Mouse (Mus musculus) adrenal gland, postnatal 4 days (tissue): Measurements from ENCODE around the gene Serbp1. TPM values are rescaled to one million over a fixed set of nuclear protein-coding genes. Genes with fewer than 3 reads are reported as not detected.

Experiments
- DNase-seq, 2 experiments: peaks; one replicate each; pipeline ENCODE4 v3.0.0; 2021 to 2022; ENCODE audit warnings: low spot score in 2 of 2, mixed read lengths in 2 of 2
- total RNA-seq, 2 experiments: library from RNA; stranded (reverse); gene quantifications; 2 replicates each; pipeline ENCODE4 v1.2.3; 2021

Serbp1 gene
- total RNA-seq, 2 experiments from 2014 or later, result 354 to 387 TPM

DNA sequence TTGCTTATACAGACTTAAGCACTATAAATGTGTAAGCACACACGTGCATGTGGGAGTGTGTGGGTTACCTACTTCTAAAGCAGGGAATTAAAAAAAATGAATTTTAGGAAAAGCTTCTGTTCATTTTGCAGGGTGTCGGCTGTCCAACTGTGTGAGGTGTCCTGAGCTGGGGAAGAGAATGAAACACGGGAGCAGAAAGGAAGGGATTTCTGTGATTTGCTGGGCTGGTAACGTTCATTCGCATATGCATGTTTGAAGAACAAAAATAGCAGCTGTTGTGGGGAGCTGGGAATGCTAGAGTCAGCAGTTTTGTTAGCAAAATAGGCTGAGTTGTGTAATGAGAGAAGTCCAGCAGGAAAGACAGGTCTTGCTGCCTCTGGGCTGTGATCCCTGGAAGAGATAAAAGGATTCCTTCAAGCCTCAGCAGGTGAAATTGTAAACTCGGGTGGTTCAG is 62.8 kb downstream of the Serbp1 start:
- DNase-seq, result no peak

DNA sequence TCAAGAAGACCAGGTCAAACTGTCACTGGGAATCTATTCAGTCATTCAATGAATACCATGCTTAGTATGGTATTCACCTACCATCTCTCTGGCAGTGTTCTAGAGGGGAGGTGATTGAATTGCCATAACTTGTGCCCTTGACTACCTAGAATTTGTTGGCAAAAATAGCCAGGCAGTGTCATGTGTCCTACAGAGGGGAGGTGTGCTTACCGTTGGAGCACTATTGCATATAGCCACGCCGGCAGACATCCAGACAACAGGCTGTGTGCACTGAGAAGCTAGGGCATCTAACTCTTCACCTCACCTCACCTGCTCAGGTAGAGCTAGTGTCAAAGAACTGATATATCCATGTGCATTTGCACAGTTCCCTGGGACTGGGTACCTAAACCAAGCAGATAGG is 63.3 kb downstream of the Serbp1 start:
- no peak for DNase-seq

DNA sequence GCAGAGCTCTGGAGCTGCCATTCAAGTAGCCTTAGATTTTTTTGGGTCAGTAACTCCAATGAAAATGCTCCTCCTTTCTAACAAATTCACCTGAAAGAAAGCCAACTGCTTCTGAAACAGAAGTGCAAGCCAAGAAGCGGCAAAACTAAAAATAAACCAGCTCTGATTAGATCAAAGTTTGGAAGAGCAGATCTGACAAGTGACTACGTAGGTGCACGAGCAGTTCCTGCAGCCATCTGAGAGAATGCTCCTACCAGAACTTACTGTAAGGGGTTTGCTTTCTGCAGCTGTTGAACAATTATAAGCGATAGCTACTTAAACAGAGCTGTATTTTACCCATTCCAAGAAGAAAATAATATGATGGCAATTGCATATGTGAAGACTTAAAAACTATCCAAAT is 64.5 kb downstream of the Serbp1 start:
- DNase-seq, result no peak

DNA sequence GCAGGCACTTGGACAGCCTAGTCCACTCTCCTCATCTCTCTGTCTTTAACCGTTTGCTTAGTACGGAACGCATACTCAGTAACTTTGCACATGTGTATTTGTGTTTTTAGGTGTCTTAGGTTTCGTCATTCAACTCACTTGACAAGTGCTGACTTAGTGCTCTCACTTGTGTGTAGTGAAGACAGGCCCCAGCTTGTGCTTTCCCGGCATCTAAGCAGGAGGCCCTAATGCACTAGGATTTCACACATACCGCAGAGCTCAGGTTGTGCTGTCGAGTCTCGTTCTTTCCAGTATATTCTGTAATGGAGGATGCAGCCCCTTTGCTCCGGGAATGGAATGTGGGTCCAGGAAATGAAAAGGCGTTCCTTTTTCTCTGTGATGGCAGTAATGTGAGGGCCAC is 65.2 kb downstream of the Serbp1 start:
- no peak for DNase-seq

DNA sequence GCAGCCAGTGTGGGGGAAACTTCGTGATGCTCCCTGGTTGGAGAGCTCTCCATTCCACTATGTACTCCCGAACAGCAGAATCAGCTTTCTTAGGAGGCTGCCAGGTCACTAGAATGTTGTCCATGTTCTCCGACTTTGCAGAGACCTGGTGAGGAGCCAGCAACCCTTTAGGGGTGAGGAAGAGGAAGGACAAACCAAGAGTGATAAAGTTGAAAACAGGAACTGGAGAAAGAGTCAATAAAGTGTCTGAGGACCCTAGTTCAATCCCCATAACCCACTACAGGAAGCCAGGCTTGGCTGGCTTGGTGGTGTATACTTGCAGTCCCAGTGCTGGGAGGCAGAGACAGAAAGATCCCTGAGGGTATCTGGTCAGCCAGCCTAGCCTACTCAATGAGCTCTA is 71.0 kb downstream of the Serbp1 start:
- no peak for DNase-seq

DNA sequence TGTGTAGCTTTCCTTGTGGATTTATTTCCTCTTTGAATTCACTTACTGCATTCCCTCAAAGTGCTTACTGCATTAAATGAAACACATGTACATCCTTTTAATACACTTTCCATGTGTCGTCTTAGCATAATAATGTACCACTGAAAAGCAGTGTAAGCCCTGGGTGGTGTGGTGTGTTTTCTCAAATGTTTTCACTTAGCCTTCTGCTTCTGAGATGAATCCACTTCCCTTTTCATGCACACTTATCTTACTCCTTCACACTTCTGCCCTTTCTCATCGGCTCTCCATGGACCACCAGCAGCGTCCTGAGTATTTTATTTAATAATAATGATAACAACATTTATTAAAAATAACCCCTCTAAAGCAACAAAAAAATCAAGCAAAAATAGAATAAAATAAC is 71.8 kb downstream of the Serbp1 start:
- no peak for DNase-seq

DNA sequence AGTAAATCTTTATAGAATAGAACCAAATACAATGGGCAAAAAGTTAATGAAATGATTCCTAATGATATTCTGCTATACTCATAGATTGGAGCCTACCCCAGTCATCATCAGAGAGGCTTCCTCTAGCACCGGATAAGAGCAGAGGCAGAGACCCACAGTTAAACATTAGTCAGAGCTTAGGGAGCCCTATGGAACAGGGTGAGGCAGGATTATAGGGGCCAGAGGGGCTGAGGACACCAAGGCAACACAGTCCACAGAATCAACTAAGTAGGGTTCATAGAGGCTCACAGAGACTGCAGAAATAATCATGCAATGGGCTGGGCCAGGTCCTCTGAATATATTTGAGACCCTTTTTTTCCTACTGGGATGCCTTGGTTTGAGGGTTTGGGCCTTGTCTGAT is 76.7 kb downstream of the Serbp1 start:
- no peak for DNase-seq

DNA sequence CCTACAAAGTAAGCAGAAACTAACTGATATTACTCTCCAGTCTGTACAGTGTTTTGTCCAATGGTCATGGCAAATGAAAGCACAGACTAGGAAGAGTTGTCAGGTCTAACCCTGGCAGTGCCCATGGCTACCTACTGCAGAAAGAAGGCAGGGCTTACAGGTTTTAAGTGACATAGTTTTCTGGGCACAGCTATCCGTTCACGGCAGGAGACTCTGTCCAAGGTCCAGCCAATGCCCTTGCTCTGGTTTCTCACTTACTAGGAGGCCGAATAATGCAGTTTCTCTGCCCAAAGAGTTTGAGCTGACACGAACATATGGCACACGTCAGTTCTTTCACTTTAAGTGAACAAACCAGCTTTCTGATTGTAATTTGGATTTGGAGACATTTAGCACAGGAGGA is 79.1 kb downstream of the Serbp1 start:
- DNase-seq, result no peak

DNA sequence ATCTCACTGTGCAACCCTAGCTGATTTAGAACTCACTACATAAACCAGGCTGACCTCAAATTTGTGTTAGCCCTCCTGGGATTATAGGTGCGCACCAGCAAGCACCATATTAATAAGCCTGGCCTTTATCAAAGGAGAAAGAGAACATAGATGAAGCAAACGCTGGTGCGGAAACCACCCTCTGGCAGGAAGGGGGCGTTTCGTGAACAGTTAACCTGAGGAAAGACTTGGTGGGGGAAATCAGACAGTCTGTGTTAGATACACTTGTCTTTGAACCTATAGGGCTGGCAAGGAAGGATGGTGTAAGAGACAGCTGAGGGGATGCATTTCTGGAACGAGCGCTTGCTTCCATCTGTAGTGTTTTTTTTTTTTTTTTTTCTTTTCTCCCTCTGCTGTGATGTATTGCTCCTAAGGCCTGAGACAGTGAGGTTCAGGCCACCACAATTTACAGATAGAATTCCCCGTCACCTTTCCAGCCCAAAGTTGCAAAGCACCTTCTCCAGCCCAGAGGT is 79.9 kb downstream of the Serbp1 start:
- DNase-seq, result no peak

DNA sequence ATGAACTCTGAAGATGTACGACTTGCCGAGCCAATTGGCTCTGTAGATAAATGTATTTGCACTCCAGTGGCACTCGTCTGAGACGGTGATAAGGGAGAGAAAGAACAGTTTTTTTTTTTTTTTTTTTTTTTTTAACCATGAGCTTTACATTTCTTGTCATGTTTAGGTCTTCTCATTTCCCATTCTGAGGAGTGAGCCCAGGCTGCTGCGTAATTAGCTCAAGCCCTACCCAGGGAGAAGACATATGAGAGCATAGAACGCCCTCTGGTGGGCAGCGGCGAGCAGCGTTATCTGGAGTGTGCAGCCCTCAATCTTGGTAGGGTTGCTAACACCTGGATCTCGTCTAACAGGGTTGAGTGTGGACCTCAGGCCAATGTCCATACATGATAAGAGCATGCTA is 80.5 kb downstream of the Serbp1 start:
- peak; percentile 17 to 54 for DNase-seq

DNA sequence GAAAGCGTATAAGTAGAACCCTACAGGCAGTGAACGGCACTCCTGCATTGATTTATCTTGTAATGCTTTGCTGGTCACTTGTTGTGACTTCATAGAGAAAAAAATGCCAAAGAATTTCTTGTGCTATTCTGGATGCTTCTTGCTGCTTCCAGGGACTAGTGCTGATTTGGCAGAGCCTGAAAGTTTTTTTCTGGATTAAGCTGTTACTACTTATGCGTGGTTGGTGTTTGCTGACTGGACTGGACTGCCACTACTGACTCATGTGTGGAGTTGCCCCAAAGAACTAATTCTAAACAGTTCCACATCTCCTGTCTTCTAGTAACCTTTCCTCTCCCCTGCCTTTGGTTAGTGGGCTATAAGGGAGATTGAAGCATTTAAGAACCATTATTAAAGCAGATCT is 85.8 kb downstream of the Serbp1 start:
- DNase-seq, result no peak

DNA sequence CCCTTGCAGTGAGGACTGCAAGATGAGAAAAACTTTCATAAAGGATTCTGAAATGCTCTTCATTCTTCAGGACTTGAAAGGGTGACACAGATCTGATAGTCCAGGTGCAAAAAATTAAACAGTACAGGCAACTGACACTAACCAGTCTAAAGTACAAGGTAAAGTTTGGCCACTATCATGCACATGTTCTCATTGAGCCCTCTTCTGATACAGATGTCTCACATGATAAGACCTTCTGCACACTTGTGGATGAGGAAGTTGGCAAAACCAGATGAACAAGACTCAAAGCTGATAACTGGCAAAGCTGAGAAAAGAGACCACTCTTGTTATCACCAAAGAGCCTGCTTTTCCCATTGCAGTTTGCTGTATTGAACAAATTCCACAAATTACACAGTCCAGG is 100.0 kb downstream of the Serbp1 start:
- DNase-seq, result no peak

DNA sequence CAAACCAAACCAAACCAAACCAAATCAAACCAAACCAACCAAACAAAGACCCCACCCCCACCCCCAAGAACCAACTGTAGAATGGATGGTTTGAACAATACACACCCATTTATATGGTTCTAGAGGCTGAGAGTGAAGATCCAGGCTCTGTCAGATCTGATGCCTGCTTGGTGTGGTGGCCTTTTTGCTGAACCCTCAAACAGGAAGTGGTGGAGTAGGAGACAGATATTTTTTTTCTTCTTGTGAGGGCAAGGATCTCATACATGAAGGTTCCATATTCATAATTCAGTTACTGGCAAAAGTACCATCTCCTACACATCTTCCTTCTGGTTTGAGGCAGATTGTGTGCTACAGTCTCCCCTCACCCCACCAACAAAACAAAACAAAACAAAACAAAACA is 101.5 kb downstream of the Serbp1 start:
- DNase-seq, result no peak

Other genes with a start within 250 kb of the Serbp1 start
- 10 to 100 TPM; 18.1 to 21.9 TPM for gene Gadd45a, start 200.7 kb upstream of the Serbp1 start, total RNA-seq
- gene Il12rb2, start 138.0 kb downstream of the Serbp1 start, total RNA-seq, result under 1 TPM; 0.14 to 0.31 TPM